Mouse (Mus musculus) testis, adult 2 months (tissue): ENCODE measurements at regions not wholly inside any gene's neighbourhood (a gene's known extent, or its start where the extent isn't known, plus 50 kb on each side); places are given as distances from the start of the nearest gene placed in this dataset.

ENCODE experiments used
- H3K27ac ChIP-seq: fragments of 200-500 bp; 2 replicates; pipeline ENCODE4 v1.5.1; 2012; ENCODE audit warnings: low read depth, low read length; ENCODE audit not compliant: control insufficient read depth, insufficient read depth
- H3K27me3 ChIP-seq: fragments of 200-500 bp; 2 replicates; pipeline ENCODE4 v1.6.1; 2012; ENCODE audit warnings: mild to moderate bottlenecking, low read length, moderate library complexity; ENCODE audit not compliant: control insufficient read depth, insufficient read depth
- H3K36me3 ChIP-seq: fragments of 200-500 bp; 2 replicates; pipeline ENCODE4 v1.6.1; 2012; ENCODE audit warnings: mild to moderate bottlenecking, low read length; ENCODE audit not compliant: control insufficient read depth, insufficient read depth
- H3K4me1 ChIP-seq: fragments of 200-500 bp; 2 replicates; pipeline ENCODE4 v1.6.1; 2012; ENCODE audit warnings: low read length; ENCODE audit not compliant: control insufficient read depth, insufficient read depth
- H3K4me3 ChIP-seq: fragments of 200-500 bp; 2 replicates; pipeline ENCODE4 v1.5.1; 2012; ENCODE audit warnings: low read depth, mild to moderate bottlenecking, low read length, moderate library complexity, mixed read lengths; ENCODE audit not compliant: control insufficient read depth
- CTCF ChIP-seq: fragments of 200-500 bp; IDR thresholded peaks from 2 replicates; pipeline ENCODE4 v1.5.1; 2012; ENCODE audit warnings: low read depth, mild to moderate bottlenecking, inconsistent platforms, low read length, moderate library complexity; ENCODE audit not compliant: control insufficient read depth, insufficient read depth, insufficient replicate concordance
- POLR2A ChIP-seq: fragments of 200-500 bp; IDR thresholded peaks from 2 replicates; pipeline ENCODE4 v1.6.1; 2012; ENCODE audit warnings: low read depth, mild to moderate bottlenecking, inconsistent platforms, low read length, moderate library complexity; ENCODE audit not compliant: control insufficient read depth

GRCm38 (mm10) chr2:75089186-75089585, 263.6 kb downstream of the Mtx2 start:
- H3K4me3 ChIP-seq, result no peak overlapping the region

GRCm38 (mm10) chr2:75089616-75090015, 264.0 kb downstream of the Mtx2 start:
- H3K36me3 ChIP-seq, result no peaks in the 10 kb centered on the region
- TF ChIP-seq POLR2A (no peak), CTCF (no peak)
- no peaks in the 10 kb centered on the region for H3K27me3 ChIP-seq
- no peak overlapping the region for H3K27ac ChIP-seq
- no peak overlapping the region for H3K4me3 ChIP-seq
- H3K4me1 ChIP-seq, result no peaks in the 10 kb centered on the region

More at GRCm38 (mm10) chr2:75089186-75089585, 263.6 kb downstream of the Mtx2 start:
- TF ChIP-seq CTCF, result no peak
- no peak for TF ChIP-seq POLR2A
- H3K36me3 ChIP-seq, result no peaks in the 10 kb centered on the region
- no peaks in the 10 kb centered on the region for H3K4me1 ChIP-seq
- H3K27me3 ChIP-seq, result no peaks in the 10 kb centered on the region
- no peak overlapping the region for H3K27ac ChIP-seq

- Histone ChIP-seq H3K4me1 (no peaks in the 10 kb centered on the region), H3K27me3 (no peaks in the 10 kb centered on the region), H3K36me3 (no peaks in the 10 kb centered on the region), H3K27ac (no peak overlapping the region), H3K4me3 (no peak overlapping the region)
- TF ChIP-seq POLR2A, result no peak
- no peak for TF ChIP-seq CTCF
Measured at GRCm38 (mm10) chr2:75090439-75090838, 264.8 kb downstream of the Mtx2 start.

GRCm38 (mm10) chr2:75101501-75101900, 275.9 kb downstream of the Mtx2 start:
- H3K4me3 ChIP-seq, result peak overlapping the region; percentile 7; the same call in 1 of the 2 replicates
- H3K27ac ChIP-seq, result no peak overlapping the region
- TF ChIP-seq CTCF (no peak), POLR2A (no peak)
- no peaks in the 10 kb centered on the region for H3K36me3 ChIP-seq
- 0 out of 2 replicates have a peak, but pooled peaks cover 2% of the 10 kb centered on the region for H3K4me1 ChIP-seq
- H3K27me3 ChIP-seq, result no peaks in the 10 kb centered on the region

GRCm38 (mm10) chr2:75112751-75113150, 287.1 kb downstream of the Mtx2 start:
- no peaks in the 10 kb centered on the region for H3K4me1 ChIP-seq
- H3K4me3 ChIP-seq, result no peak overlapping the region
- H3K36me3 ChIP-seq, result no peaks in the 10 kb centered on the region
- TF ChIP-seq POLR2A (no peak), CTCF (no peak)
- no peaks in the 10 kb centered on the region for H3K27me3 ChIP-seq
- no peak overlapping the region for H3K27ac ChIP-seq

- no peaks in the 10 kb centered on the region for H3K36me3 ChIP-seq
- H3K27me3 ChIP-seq, result no peaks in the 10 kb centered on the region
- H3K4me1 ChIP-seq, result no peaks in the 10 kb centered on the region
- no peak for TF ChIP-seq POLR2A
- no peak for TF ChIP-seq CTCF
- H3K27ac ChIP-seq, result no peak overlapping the region
- no peak overlapping the region for H3K4me3 ChIP-seq
Measured at GRCm38 (mm10) chr2:75114375-75114774, 288.8 kb downstream of the Mtx2 start.

- no peaks in the 10 kb centered on the region for H3K36me3 ChIP-seq
- H3K4me3 ChIP-seq, result no peak overlapping the region
- H3K27ac ChIP-seq, result no peak overlapping the region
- no peak for TF ChIP-seq POLR2A
- H3K27me3 ChIP-seq, result no peaks in the 10 kb centered on the region
- no peaks in the 10 kb centered on the region for H3K4me1 ChIP-seq
Measured at GRCm38 (mm10) chr2:75118348-75118926, 292.8 kb downstream of the Mtx2 start.

GRCm38 (mm10) chr2:75119599-75119998, 294.0 kb downstream of the Mtx2 start:
- Histone ChIP-seq H3K27me3 (no peaks in the 10 kb centered on the region), H3K36me3 (no peaks in the 10 kb centered on the region), H3K27ac (no peak overlapping the region), H3K4me1 (no peaks in the 10 kb centered on the region), H3K4me3 (no peak overlapping the region)
- TF ChIP-seq POLR2A, result no peak
- no peak for TF ChIP-seq CTCF
